Mouse (Mus musculus) embryonic fibroblast, embryonic 13.5 days (primary cell): ENCODE data around the gene Cav2.

Source experiments
- CTCF ChIP-seq: IDR thresholded peaks from 2 replicates; pipeline ENCODE4 v1.5.1; 2011; ENCODE audit warnings: mild to moderate bottlenecking, control low read depth, low read length, moderate library complexity, borderline replicate concordance; ENCODE audit not compliant: insufficient read depth
- POLR2A ChIP-seq: IDR thresholded peaks from 2 replicates; pipeline ENCODE4 v1.6.1; 2011; ENCODE audit warnings: low read depth, mild to moderate bottlenecking, control low read depth, low read length, moderate library complexity

DNA sequence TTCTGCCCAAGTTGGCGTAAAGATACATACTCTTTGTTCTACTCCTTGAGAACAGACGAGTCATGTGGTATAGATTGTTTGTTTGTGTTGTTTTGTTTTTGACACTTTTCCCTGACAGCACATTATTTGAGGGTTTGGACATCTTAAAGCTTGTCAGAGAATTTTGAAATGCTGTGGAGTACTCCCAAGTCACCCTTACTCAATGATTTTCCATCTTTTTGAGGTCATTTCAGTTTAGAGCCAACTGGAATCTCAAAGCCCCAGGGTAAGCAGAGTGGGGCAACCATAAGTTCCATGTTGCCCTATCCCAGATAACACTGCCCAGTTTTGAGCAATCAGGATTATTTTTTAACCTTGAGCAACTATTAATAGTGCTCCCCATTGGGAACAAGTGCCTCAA lies 33.3 kb downstream of the Cav2 start:
- TF ChIP-seq CTCF (no peak), POLR2A (no peak)
